Mouse (Mus musculus) lung, adult 18-20 months (tissue): ENCODE measurements around the gene Ankrd33b.
A peak's percentile ranks its signal among the peaks of the same experiment; 100 is the strongest.

Experiments used
- DNase-seq, 2 experiments: peaks; one replicate each; pipeline ENCODE4 v3.0.0; 2022; ENCODE audit warnings: mixed read lengths in 2 of 2

The Ankrd33b gene

GRCm38 (mm10) chr15:31258693-31259439 lies 108.7 kb downstream of the Ankrd33b start:
- no peak for DNase-seq

- peak; percentile 24 to 50 for DNase-seq
Observed at GRCm38 (mm10) chr15:31258029-31258692, 109.4 kb downstream of the Ankrd33b start.

- no peak for DNase-seq
Observed at GRCm38 (mm10) chr15:31257329-31257728, 110.2 kb downstream of the Ankrd33b start.

GRCm38 (mm10) chr15:31255762-31256161 lies 111.8 kb downstream of the Ankrd33b start:
- no peak for DNase-seq

GRCm38 (mm10) chr15:31254939-31255535 lies 112.5 kb downstream of the Ankrd33b start:
- no peak for DNase-seq

- DNase-seq = no peak
Observed at GRCm38 (mm10) chr15:31253963-31254362, 113.6 kb downstream of the Ankrd33b start.

GRCm38 (mm10) chr15:31253380-31253779 lies 114.1 kb downstream of the Ankrd33b start:
- no peak for DNase-seq

GRCm38 (mm10) chr15:31252590-31253311 lies 114.8 kb downstream of the Ankrd33b start:
- DNase-seq = no peak

- DNase-seq = no peak
Observed at GRCm38 (mm10) chr15:31251189-31251588, 116.3 kb downstream of the Ankrd33b start.

GRCm38 (mm10) chr15:31250676-31251075 lies 116.8 kb downstream of the Ankrd33b start:
- DNase-seq = no peak

- DNase-seq = no peak
Observed at GRCm38 (mm10) chr15:31250027-31250426, 117.5 kb downstream of the Ankrd33b start.

- DNase-seq = no peak
Observed at GRCm38 (mm10) chr15:31248882-31249281, 118.6 kb downstream of the Ankrd33b start.

GRCm38 (mm10) chr15:31247035-31247434 lies 120.5 kb downstream of the Ankrd33b start:
- no peak for DNase-seq

GRCm38 (mm10) chr15:31245934-31246333 lies 121.6 kb downstream of the Ankrd33b start:
- DNase-seq = no peak

- DNase-seq = no peak
Observed at GRCm38 (mm10) chr15:31244696-31245445, 122.7 kb downstream of the Ankrd33b start.

GRCm38 (mm10) chr15:31243260-31243659 lies 124.3 kb downstream of the Ankrd33b start:
- no peak for DNase-seq
